Comparison of ENCODE assay signal across 8 mouse cellular contexts in the genomic region with DNA sequence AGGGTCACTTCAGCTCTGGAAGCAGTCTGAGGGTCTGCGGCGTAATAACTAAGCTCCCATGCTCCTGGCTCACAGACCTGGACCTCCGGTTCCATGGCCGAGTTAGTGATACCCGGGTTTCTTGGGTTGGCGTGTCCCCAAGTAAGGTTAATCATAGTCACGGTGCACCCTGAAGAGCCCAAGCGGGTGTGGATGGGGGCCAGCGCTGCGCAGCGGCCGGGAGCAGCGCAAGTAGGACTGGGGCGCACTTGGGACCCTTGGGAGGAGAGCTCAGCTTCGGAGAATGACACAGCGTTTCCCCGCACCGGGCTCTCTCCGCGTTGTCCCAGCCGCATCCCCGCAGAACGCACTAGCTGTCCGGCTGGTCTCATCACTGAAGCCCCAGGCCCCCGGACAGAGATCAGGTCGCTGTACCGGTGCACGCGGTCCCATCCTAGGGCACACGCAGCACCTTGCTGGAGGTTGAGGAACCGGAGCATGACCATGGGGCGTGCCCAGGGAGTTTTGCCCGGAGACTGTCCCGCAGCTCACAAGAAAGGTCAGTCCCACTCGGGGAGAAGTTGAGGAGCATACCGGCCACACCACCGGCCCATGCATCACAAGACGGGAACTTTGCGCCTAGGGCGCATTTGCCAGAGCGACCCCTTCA. TPM values are rescaled to one million over a fixed set of nuclear protein-coding genes. Genes with fewer than 3 reads are reported as not detected.
DNase-seq lines count a peak whose midpoint lies in the region; ATAC-seq and TF ChIP-seq lines count a peak whose summit lies in the region.

No protein-coding gene starts in this region.

- WGBS in thymus, adult 2 months: 2% methylated on average over 41 of the region's 41 CpGs
- under 1% methylated on average over 41 of the region's 41 CpGs for WGBS in liver, embryonic 13.5 days (ENCODE audit: insufficient replicate concordance)

- H3K36me3 ChIP-seq in thymus, adult 2 months (ENCODE audit: control insufficient read depth, insufficient read depth, low read length): no peaks in the 10 kb centered on the region
- no peaks in the 10 kb centered on the region for H3K36me3 ChIP-seq in liver, embryonic 13.5 days

- H3K4me2 ChIP-seq in liver, embryonic 13.5 days: peak overlapping the region; percentile 96

- TF ChIP-seq CTCF in thymus, adult 2 months (IDR thresholded peaks at IDR 0.05; ENCODE audit: borderline replicate concordance, control insufficient read depth, extremely low read depth, insufficient read depth, low read length, poor library complexity): no peak

- DNase-seq in cerebellum, adult 11-12 months: peak; percentile 71
- no peak for DNase-seq in cerebellum, postnatal 14 days
- DNase-seq in thymus, adult 2 months: no peak
- no peak for DNase-seq in thymus, postnatal 25 days
- no peak for DNase-seq in liver, embryonic 13.5 days
- no peak for DNase-seq in left cerebral cortex, postnatal 36 days (ENCODE audit: low spot score in 2 of 2)

- H3K27me3 ChIP-seq in thymus, adult 2 months (ENCODE audit: control insufficient read depth, insufficient read depth, low read length): peaks cover 3% of the 10 kb centered on the region; the same call in 1 of the 2 replicates
- H3K27me3 ChIP-seq in liver, embryonic 13.5 days: peaks cover 30% of the 10 kb centered on the region

- TF ChIP-seq POLR2A in thymus, adult 2 months (IDR thresholded peaks at IDR 0.05; ENCODE audit: control insufficient read depth, extremely low read depth, insufficient read depth, low read length, poor library complexity): no peak

- H3K9me3 ChIP-seq in liver, embryonic 13.5 days (replicated peaks): no peaks in the 10 kb centered on the region

- H3K4me1 ChIP-seq in thymus, adult 2 months (replicated peaks; ENCODE audit: control insufficient read depth, insufficient read depth, low read length): peaks cover 9% of the 10 kb centered on the region; the same call in 1 of the 2 replicates
- peaks cover 16% of the 10 kb centered on the region for H3K4me1 ChIP-seq in liver, embryonic 13.5 days (replicated peaks)

- peak overlapping the region; percentile 87 for H3K4me3 ChIP-seq in thymus, adult 2 months (ENCODE audit: control insufficient read depth, insufficient read depth, low read length)
- H3K4me3 ChIP-seq in liver, embryonic 13.5 days (replicated peaks): peak overlapping the region; percentile 70

- H3K27ac ChIP-seq in thymus, adult 2 months (ENCODE audit: control insufficient read depth, insufficient read depth, low read length): no peak overlapping the region
- H3K27ac ChIP-seq in liver, embryonic 13.5 days: no peak overlapping the region

- peak; percentile 8 to 19; a peak in 3 of 4 replicates for ATAC-seq in hematopoietic stem cell, adult 5-6 weeks (replicated peaks in 1 of 2; ENCODE audit: insufficient read depth in 1 of 2, low FRiP score in 2 of 2, low TSS enrichment in 1 of 2, low read depth in 1 of 2, poor library complexity in 2 of 2, severe bottlenecking in 2 of 2)
- peak; percentile 35 for ATAC-seq in liver, embryonic 13.5 days (ENCODE audit: low read depth)
- peak; percentile 6; the same call in 1 of the 2 replicates for ATAC-seq in neutrophil, adult 5-6 weeks (ENCODE audit: extremely low read depth, insufficient number of reproducible peaks, low FRiP score, poor library complexity, severe bottlenecking)

- intact Hi-C loops in left cerebral cortex, postnatal 36 days (cut with DNase I): no loop called here

- peak overlapping the region; percentile 73 for H3K9ac ChIP-seq in liver, embryonic 13.5 days

RNA-seq across cellular contexts. Expression of gene Sfxn5, which starts 0.7 kb away (rescaled TPM):
- polyA plus RNA-seq in thymus, adult 2 months (2012; rRNA removed): 3.7 and 5.9 TPM in 2 replicates
- total RNA-seq in hematopoietic stem cell, adult 5-6 weeks (2017): 1.7 and 3.5 TPM in 2 replicates
- 1.9 and 2.1 TPM in 2 replicates for polyA plus RNA-seq in liver, embryonic 13.5 days (2015; fragmentation: Nextera tagmentation; extraction: Ambion mirVana)
- total RNA-seq in neutrophil, adult 5-6 weeks (2017): 104 and 118 TPM in 2 replicates
- 100 to 1,000 TPM; 172 to 183 TPM for total RNA-seq in left cerebral cortex, postnatal 36 days (2021)

RNA-seq across cellular contexts. Expression of gene Rab11fip5, which starts 42.0 kb away (rescaled TPM):
- polyA plus RNA-seq in thymus, adult 2 months (2012; rRNA removed): 10.2 and 13.5 TPM in 2 replicates
- 8.2 and 12.1 TPM in 2 replicates for total RNA-seq in hematopoietic stem cell, adult 5-6 weeks (2017)
- polyA plus RNA-seq in liver, embryonic 13.5 days (2015; fragmentation: Nextera tagmentation; extraction: Ambion mirVana): 0.61 and 0.71 TPM in 2 replicates
- 10.8 and 10.9 TPM in 2 replicates for total RNA-seq in neutrophil, adult 5-6 weeks (2017)
- total RNA-seq in left cerebral cortex, postnatal 36 days (2021): 10 to 100 TPM; 67.8 to 76.6 TPM

Comparison
In these comparisons a context has a peak if more than half of its experiments do, and no peak if none do; other contexts are left out.
1. RNA of gene Sfxn5, which starts 0.7 kb away (total RNA-seq): 172 to 183 TPM in left cerebral cortex, postnatal 36 days and 104 to 118 TPM in neutrophil, adult 5-6 weeks; 1.7 to 3.5 TPM in hematopoietic stem cell, adult 5-6 weeks; every median in the first group is over 10 times any median in the second.
2. Peak in every context shown above with its lines, with median percentiles within 50 percentile points of each other: ATAC-seq.